Mouse (Mus musculus) heart, embryonic 14.5 days (tissue): ENCODE results near the gene Fitm2. TPM values are rescaled to one million over a fixed set of nuclear protein-coding genes. Genes with fewer than 3 reads are reported as not detected.

Experiments used
- ATAC-seq: fragments of 200-750 bp; cut with Nextera tagmentation; 2 replicates; pipeline ENCODE4 v1.8.0; 2017; ENCODE audit warnings: low read depth, moderate TSS enrichment; ENCODE audit not compliant: insufficient number of reproducible peaks, insufficient read depth, low FRiP score
- H3K27ac ChIP-seq, 2 experiments: fragments of 200-500 bp in 1 of 2; fragments of 300-500 bp in 1 of 2; sonication (generic) in 1 of 2; replicated peaks in 1 of 2; 2 replicates each; pipeline ENCODE4 v1.5.1; 2012 to 2014; ENCODE audit warnings: low read depth in 2 of 2, low read length in 2 of 2, control low read depth in 1 of 2, mild to moderate bottlenecking in 1 of 2, mixed read lengths in 1 of 2; ENCODE audit not compliant: control insufficient read depth in 1 of 2, insufficient read depth in 1 of 2
- H3K27me3 ChIP-seq: fragments of 300-500 bp; sonication (generic); 2 replicates; pipeline ENCODE4 v1.6.1; 2014; ENCODE audit warnings: mild to moderate bottlenecking, low read length, control low read depth; ENCODE audit not compliant: control insufficient read depth, insufficient read depth
- H3K36me3 ChIP-seq: fragments of 300-500 bp; sonication (generic); 2 replicates; pipeline ENCODE4 v1.6.1; 2014; ENCODE audit warnings: mild to moderate bottlenecking, control low read depth, low read length, mixed read lengths; ENCODE audit not compliant: control insufficient read depth, insufficient read depth
- H3K4me1 ChIP-seq, 2 experiments: fragments of 200-500 bp in 1 of 2; fragments of 300-500 bp in 1 of 2; sonication (generic) in 1 of 2; 2 replicates each; pipeline ENCODE4 v1.6.1; 2012 to 2014; ENCODE audit warnings: low read length in 2 of 2, control low read depth in 1 of 2, mixed read lengths in 1 of 2; ENCODE audit not compliant: control insufficient read depth in 2 of 2, insufficient read depth in 2 of 2
- H3K4me2 ChIP-seq: fragments of 300-500 bp; sonication (generic); 2 replicates; pipeline ENCODE4 v1.6.1; 2014; ENCODE audit warnings: mild to moderate bottlenecking, low read length
- H3K4me3 ChIP-seq, 2 experiments: fragments of 200-500 bp in 1 of 2; fragments of 300-500 bp in 1 of 2; sonication (generic) in 1 of 2; 2 replicates each; pipeline ENCODE4 v1.5.1; 2012 to 2014; ENCODE audit warnings: low read length in 2 of 2, mild to moderate bottlenecking in 2 of 2, control low read depth in 1 of 2, low read depth in 1 of 2, moderate library complexity in 1 of 2; ENCODE audit not compliant: control insufficient read depth in 1 of 2, insufficient read depth in 1 of 2
- H3K9ac ChIP-seq: fragments of 300-500 bp; sonication (generic); 2 replicates; pipeline ENCODE4 v1.6.1; 2014; ENCODE audit warnings: mild to moderate bottlenecking, low read length
- H3K9me3 ChIP-seq: fragments of 300-500 bp; sonication (generic); 2 replicates; pipeline ENCODE4 v1.6.1; 2016; ENCODE audit warnings: low read length, control low read depth; ENCODE audit not compliant: control insufficient read depth
- WGBS: fragments of 180-500 bp; shearing (Covaris S2); extraction: QIAGEN DNeasy Blood & Tissue Kit; methylation state at CpG from one replicate; pipeline ENCODE4 v1.1.7; 2014; 5-methylcytosine and 5-hydroxymethylcytosine counted together
- polyA plus RNA-seq: library from polyadenylated mRNA; unstranded; fragments of >200 nt; fragmentation: Nextera tagmentation; extraction: Ambion mirVana; gene quantifications from 2 replicates; pipeline ENCODE4 v1.2.1, GENCODE M21; 2014

Gene Fitm2
- polyA plus RNA-seq, 1 experiment from 2014 or later = 13.8 TPM

- Histone ChIP-seq H3K9me3 (no peaks in the 10 kb centered on the region), H3K4me1 (peaks cover 8 to 18% of the 10 kb centered on the region in 2 experiments), H3K27ac (no peak overlapping the region), H3K4me2 (no peak overlapping the region), H3K9ac (no peak overlapping the region), H3K4me3 (no peak overlapping the region), H3K36me3 (peaks cover 28% of the 10 kb centered on the region), H3K27me3 (no peaks in the 10 kb centered on the region)
- WGBS = 96% methylated on average over 6 of the region's 6 CpGs
- ATAC-seq = no peak
Measured at GRCm38 (mm10) chr2:163417026-163417425, 55.4 kb downstream of the Fitm2 start.

Other genes starting within 250 kb of the Fitm2 start
- gene Jph2, start 74.6 kb downstream of the Fitm2 start, polyA plus RNA-seq = 25.5 and 29.4 TPM in 2 replicates
- gene Oser1, start 47.9 kb downstream of the Fitm2 start, polyA plus RNA-seq = 52.6 and 56.8 TPM in 2 replicates
- 0.39 and 0.54 TPM in 2 replicates for gene Gdap1l1, start 34.2 kb downstream of the Fitm2 start, polyA plus RNA-seq
- gene R3hdml, start 19.7 kb upstream of the Fitm2 start, polyA plus RNA-seq = not detected in 2 replicates
- gene Hnf4a, start 34.2 kb upstream of the Fitm2 start, polyA plus RNA-seq = not detected in 2 replicates
- 23.7 and 24.2 TPM in 2 replicates for gene Ttpal, start 129.7 kb upstream of the Fitm2 start, polyA plus RNA-seq
- gene Serinc3, start 172.5 kb upstream of the Fitm2 start, polyA plus RNA-seq = 76.5 and 79.0 TPM in 2 replicates
- gene Pkig, start 185.8 kb upstream of the Fitm2 start, polyA plus RNA-seq = 324 and 359 TPM in 2 replicates